Mouse (Mus musculus) ovary, adult 18-20 months (tissue): ENCODE results near the gene Dctn3.
"Not testable (repeated sequence)": the region's sequence is repeated elsewhere in the genome, so short reads cannot be mapped to it uniquely, and the experiment has no call there.

Source experiments
- DNase-seq: peaks from one replicate; pipeline ENCODE4 v3.0.0; 2022; ENCODE audit warnings: low spot score, mixed read lengths

The Dctn3 gene

DNA sequence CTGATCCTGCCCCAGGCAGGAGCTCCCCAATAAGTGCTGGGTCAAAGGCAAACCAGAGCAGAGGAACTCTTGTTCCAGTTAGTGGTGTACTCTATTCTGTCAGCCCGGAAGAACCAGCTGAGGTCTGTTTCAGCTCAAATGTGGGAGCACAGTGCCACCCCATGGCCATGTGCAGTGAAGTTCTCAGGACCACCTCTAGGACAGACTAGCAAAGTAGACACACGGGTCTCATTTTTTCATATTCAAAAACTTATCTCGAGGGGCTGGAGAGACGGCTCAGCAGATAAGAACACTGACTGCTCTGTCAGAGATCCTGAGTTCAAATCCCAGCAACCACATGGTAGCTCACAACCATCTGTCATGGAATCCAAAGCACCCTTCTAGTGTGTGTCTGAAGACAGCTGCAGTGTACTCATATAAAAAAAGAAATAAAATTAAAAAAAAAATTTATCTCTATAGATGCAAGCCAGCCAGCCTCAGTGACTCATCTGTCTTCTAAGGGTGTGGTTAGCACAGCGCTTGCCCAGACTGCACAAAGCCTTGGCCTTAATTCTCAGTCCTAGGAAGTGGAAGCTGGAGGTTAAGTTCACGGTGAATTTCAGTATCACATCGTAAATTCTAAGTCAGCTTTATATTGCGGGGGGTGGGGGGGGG is 14.8 kb upstream of the Dctn3 start:
- DNase-seq, result no peak

DNA sequence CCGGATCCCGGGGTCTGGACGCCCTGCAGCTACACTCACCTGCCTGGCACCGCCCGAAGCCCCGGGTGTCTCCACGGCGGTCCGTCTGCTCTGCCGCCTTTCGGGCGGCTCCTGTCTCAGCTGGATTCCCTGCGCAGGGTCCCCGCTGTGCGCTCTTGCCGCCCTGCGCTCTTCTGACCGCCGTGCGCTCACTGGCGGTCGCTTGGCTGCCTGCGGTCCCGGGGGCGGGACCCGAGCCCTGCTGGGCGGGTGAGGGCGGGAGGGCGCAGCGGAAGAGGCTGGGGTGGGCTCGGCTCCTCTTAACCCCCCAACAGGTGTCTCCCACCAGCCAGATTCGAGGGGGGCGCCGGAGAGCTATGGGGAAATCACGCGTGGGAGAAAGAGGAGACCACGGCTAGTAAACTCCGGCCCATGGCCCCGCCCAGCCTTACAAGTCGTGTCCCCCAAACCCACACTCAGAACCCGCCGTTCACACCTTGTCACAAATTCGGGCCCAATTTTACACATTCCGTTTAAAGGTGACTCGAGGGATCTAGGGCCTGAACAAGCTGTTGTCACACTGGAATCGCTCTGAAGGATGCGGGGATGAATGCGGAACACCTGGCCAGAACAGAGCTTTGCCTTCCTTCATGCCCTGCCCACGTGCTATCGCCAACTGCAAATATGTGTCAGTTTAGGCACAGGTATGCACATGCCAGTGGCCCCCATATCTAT is 8.2 kb upstream of the Dctn3 start, which contains the start of gene Arid3c:
TSS of gene Arid3c (minus strand) at position 91 of the 714 bp plus-strand sequence.
- no peak for DNase-seq

DNA sequence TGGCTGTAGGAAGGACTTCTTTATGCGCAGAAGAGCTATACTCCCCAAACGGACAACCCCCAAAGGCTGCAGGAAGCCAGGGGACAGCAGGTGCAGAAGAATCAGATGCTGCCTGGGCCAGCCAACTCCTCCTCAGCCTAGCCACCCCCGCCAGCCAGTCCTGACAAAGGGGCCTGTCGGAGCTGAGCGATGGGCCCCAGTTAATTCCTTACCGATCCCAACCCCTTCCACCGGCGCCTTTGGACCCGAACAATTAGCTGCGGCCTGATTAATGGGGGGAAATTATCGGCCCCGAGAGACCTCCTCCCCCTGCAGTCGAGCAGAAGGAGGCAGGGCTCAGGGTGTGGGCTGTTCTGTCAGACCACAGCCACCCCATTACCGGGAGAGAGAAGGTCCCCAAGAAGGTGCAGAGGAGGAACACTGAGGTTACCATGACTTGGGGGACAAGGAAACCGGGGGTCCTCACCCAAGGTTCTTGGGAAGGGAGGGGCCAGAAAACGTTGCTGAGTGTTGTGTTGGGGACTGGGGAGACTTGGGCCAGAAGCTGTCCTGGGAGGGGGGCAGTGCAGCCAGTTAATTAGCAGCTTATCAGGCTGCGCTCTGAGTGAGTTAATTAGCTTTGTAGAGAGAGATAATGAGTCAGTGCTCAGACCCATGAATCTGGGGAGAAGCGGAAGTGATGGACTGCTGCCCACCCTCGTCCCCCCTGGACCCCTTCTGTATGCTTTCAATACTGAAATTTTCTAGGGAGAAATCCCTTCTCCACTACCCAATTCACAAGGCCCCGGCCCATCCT is 4.1 kb upstream of the Dctn3 start:
- DNase-seq, result no peak

DNA sequence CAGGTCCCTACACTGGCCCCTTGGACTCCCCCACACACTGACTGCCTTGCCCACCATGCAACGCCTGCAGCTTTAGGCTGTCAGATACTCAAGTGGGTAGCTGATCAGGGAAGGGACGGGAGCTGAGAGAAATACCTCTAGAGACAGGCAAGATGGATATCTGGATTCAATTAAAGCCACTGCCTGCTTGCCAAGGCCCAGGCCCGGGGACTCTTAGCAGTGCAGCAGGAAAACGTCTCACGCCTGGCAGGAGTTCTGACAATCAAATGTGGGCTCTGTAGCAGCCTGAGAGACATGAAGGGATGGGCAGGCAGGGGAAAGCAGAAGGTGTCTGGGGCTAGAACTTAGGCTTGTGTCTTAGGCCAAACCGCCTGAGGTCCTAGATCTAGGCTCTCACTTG is 6.1 kb downstream of the Dctn3 start:
- no peak for DNase-seq

DNA sequence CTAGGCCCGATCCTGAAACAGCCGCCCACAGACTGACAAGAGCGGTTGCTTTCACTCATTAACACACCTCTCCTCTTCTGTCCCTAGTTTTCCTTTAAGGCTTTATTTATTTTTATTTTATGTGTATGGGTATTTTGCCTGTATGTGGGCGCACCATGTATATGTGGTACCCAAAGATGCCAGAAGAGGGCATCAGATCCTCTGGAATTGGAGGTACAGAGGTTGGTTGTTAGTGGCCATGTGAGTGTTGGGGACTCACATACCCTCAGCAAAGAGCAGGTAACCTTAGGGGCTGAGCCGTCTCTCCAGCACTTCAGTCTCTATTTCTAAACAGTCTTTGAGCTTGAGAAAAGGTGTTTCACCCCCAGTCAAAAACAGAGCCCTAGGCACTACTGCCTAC is 7.4 kb downstream of the Dctn3 start:
- DNase-seq, result no peak

DNA sequence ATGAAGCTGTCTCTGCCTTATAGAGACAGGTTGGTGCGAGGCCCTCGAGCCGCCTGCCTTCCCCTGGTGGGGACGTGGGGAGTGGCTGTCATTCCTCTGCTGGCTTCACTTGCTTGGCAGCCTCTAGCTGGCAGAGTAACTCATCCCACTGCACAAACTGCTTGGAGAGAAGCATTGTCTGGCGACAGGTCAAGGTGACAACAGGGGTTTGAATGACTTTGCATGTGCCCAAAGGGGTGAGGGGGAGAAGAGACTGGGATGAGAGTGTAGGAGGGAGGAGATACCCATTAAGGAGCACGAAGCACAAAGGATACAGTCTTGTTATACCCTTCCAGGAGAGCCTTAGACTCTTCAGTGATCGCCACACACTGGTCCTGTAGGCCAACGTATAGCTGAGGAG is 7.9 kb downstream of the Dctn3 start:
- no peak for DNase-seq

DNA sequence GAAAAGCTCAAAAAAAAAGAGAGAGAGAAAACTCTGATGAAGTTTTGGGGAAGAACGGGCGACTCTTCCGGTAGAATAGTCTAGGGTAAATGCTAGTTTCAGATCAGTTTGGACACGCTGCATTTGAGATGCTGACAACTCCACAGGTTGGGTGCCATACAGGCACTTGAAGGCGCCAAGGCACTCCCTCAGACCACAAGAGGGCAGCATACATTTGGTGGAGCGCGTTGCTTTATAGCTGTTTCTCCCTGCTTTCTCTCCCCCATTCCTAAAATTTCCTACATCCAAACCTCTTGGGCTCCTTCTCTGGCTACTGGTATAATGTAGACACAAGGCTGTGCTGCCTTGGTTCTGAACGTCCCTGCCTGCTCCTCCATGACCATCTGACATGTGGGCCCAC is 8.7 kb downstream of the Dctn3 start:
- no peak for DNase-seq

DNA sequence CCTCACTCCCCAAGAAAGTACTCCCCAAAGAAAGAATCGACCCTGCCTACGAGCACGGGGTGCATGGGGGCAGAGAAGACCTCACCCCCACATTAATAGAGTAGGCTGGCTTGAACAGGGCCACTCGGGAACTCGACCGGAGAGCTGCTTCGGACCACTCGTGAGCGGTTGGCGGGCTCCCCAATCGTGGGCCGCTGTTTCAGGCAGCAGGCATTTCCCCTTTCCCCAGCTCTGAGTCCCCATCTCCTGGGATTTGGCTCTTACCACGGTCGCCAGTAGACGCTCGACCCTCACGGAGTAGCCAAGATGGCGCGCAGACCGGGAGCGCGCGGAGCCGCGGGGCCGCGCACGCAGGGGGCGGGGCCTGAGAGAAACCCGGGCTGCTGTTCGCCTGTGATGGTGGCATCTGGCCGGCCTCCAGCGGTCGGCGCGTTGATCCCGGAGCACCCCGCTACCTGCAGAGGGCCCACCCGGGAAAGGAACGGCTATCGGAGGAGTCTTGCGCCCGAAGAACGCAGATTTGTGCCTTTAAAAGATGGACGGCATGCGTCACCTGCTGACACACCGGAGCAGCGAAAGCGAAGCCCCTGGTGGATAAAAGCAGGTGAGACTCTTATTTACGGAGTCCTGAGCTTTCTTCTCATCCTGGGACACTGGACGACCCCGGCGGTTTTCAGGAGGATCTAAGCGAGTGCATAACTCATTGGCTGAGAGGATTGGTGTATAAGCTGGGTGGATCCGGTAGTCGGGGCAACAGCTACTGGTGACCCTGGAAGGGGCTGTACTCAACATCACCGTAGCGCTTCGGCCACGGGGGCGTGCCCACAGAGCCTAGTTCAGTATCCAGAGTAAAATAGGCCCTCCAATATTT is 9.5 kb downstream of the Dctn3 start, which contains the start of gene Rpp25l:
TSS of gene Rpp25l (minus strand) at position 338 of the 871 bp plus-strand sequence.
- peak; percentile 57 for DNase-seq

DNA sequence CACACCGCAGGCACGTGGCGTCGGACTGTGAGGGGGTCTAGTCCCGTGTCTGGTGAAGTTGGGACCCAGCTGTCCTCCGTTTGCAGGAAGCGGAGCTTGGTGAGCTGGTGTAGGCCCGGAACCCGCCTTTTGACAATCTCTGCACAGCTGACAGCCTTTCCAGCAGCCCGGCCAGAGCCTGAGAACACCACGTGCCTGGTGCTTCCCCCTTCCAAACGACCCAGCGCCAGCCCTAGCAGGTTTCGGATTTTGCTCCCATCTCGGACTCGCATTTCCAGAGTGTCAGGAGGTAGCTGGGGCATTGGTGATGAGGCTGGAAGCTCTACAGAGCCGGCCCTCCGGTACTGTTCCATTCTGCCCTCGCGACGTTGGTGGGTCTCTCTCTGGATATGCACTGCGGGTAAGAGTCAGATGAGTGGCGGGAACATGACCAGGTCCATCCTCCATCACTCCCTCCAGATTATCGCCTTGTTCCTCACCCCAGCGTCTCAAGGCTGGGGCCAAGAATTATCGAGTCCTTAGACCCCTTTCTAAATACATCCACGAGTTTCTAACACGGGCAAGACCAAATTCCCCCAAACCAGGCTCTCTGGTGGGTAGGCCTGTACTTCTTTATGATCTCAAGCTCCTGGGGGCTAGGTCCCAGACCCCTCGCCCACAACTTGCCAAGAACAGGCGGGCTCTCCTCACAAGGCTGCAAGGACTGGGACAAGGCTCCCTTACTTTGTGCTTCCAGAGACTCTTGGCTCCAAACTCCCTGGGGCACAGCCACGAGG is 10.4 kb downstream of the Dctn3 start:
- no peak for DNase-seq

DNA sequence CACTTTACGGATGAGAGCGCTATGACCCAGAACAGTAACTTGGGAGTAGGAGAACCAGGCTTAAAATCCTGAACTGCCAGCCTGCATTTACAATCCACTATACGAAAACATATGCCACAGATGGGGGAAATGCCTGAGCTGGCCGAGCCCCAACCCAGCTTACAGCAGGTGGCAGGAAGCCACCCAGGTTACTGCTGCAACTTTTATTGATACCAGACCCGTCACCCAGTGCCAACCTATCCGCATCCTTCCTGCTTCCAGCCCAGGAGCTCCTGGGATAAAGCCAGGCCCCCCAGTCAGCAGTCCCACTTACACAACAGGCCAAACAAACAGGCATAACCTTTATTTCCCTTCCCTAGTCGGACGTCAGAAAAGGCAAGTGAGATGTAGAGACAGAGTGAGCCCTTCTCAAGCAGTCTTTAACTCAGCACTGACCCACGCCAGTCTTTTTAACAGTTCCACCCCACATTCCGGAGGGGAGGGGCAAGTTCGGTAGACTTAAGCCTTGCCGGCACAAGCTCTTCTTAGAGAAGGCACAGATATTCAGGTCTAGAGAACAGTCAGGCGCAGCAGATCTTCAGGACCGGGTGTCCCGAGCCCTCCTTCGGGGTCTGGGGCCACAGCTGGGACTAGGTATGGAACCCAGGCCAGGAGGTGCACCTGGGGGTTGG is 11.1 kb downstream of the Dctn3 start:
- DNase-seq, result no peak

DNA sequence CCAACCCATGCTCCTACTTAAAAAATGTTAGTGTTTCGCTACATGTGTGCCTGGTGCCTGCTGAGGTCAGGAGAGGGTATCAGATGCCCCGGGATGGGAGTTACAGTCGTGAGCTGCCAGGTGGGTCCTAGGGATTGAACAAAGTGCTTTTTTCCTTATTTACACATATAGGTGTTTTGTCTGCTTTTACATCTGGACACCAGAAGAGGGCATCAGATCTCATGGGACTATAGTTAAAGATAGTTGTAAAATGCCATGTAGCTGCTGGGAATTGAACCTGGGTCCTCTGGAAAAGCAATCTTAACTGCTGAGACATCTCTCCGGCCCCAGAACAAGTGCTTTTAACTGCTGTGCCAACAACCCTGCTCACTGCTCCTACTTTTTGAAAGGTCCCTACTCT is 12.7 kb downstream of the Dctn3 start:
- no peak for DNase-seq

DNA sequence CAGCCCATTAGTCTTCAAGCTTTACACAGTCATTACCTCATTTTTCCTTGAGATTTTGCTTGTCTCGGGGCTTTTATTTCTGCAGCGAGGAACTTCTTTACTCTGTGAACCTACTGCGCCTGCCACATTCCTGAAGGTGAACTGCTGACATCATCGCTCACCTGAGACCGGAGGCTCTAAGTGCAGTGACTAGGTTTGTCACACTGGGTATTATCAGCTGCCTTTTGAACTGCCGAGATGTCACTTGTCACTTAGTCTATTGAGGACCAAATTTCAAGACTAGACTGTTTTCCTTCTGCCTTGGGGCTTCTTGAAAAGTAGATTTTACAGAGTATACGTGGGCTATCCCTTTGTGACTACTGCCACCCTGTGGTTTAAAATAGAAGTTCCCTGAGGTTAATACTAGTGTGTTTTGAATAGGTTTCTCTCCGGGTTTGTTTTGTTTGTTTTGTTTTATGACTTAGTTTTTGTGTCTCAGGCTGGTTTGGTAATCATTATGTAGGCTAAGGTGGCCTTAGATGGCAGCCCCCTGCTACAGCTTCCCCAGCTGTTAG is 14.7 kb downstream of the Dctn3 start:
- DNase-seq, result no peak

DNA sequence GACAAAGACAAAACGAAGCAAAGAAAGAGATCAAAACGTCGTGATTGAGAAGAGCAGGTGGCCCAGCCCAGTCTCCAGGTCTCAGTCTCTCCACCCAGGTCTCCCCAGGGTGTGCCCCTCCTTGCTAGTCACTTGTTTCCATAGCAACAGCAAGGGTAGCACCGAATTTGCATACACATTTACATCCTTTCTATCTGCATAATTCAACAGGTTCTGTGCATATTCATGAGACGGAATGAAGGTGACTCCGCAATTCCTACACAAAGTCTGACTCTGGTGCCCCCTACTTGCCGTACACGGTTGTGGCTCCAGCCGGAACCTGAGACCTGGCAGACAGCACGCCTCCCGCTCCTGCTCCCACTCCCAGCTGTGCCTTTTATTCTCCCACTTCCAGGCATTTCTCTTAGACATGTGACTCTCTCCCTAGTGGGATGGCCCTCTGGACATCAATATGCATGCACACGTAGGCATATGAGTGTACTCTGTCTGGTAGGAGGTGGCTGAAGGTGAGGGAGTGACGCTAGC is 15.9 kb downstream of the Dctn3 start:
- DNase-seq, result no peak

DNA sequence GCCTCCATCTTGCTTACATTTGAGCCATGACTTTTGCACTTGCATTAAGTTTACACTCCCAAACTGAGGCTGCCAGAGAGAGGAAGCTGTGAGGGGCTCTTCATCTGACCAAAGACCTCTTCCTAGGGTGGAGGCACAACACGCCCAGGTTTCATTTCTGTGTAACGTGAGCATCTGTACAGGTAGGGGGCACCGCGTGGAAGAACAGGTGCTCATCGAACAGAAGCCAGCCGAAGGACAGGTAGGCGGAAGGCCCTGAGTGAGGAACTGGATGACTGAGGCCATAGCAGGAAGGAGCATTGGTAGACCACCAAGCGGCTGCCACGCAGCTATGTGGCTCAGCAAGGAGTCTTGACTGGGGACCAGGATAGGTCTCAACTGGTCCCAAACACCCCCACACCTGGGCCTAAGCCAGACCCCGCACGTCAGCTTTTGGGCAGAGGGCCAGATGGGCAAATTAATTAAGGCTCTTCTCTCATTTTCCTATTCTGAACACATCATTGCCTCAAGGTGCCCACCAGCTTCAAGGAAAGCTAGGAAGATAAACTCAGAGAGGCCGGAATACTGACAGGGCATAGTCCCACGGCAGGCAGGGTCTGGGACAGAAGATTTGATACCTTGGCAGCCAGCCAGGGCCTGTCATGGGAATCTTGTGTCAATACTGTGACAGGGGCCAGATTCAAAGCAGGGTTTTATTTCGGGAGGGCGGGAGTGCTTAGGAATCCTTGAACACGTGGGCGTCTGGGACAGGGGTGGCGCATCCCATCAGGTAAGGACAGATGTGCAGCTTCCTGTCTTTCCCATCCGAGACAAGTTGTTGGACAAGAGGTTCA is 16.8 kb downstream of the Dctn3 start:
- DNase-seq, result no peak

DNA sequence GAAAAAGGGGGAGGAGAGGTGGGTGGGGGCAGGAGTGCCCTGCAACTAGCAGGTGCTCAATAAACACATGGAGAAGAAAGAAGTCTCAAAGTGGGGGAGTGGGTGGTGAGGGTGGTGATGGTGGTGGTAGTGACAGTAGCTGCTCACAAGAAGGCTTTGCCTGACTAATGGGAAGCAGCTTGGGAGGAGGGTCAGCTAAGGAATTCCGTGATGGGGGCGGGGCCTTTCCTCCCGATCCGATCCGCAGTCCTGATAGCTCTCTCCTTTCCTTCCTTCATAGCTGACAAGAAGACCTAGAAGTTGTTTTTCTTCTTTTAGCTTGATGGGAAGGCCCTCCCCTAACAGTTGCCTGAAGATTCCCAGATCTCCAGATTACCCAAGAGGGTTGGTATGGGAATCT is 18.3 kb downstream of the Dctn3 start:
- no peak for DNase-seq

DNA sequence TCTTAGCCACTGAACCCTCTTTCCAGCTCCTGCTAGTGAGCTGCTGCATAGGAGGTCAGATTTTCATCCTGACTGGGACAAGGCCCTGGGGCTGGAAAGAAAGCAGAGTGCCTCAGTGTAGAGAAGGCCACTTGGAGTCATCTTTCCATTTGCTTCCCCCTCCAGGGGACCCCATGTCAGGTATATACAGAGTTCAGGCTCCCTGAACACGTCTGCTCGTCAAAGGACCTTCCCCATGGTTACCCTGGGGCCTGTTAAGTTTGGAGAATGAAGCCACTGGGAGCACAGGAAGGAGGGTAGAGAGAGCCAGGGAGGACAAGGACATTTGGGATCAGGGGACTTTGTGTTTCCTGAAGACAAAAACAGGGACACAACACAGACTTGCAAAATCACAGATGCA is 20.7 kb downstream of the Dctn3 start:
- DNase-seq, result not testable (repeated sequence)

DNA sequence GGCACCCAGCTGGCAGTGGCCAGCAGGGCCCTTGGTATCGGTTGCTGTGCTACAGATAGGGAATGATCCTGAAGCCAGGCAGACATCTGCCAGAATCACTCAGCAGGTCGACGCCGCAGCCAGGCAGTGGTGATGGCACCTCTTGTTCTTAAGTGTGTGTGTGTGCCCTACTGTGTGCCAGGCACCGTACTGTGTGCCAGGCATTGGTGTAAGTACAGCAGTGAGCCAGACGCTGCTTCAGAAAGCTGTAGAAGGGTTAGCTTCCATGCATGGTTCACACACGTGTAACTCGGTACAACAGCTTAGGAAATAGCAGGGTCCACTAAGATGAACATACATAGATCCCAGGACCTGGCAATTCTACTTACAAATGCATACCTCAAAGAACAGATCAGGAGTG is 22.7 kb downstream of the Dctn3 start:
- not testable (repeated sequence) for DNase-seq

DNA sequence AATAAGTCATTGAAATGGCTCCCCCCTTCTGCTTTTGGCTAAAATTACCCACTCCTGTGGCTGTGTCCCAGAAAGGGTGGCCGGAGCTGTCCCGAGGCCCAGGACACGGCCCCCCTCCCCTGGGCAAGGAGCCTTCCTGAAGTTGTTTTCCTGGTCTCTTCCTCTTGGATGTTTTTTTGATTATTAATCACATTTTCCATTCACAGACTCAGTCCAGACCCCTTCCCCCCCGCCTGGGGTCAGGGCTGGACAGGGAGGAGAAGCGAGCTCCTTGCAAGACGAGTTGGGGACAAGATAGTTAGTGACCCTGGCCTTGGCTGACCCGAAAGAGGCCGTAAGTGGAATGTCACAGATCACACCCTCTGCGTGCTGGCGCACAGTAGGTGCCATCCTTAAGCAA is 23.2 kb downstream of the Dctn3 start, which contains the start of gene Il11ra1:
TSS of gene Il11ra1 (plus strand) at position 207 of the 400 bp plus-strand sequence.
- not testable (repeated sequence) for DNase-seq
